Mouse (Mus musculus) neural tube, embryonic 11.5 days (tissue): ENCODE data around the gene Daam2. TPM values are rescaled to one million over a fixed set of nuclear protein-coding genes. Genes with fewer than 3 reads are reported as not detected.

Source experiments
- ATAC-seq: fragments of 200-750 bp; cut with Nextera tagmentation; 2 replicates; pipeline ENCODE4 v1.8.0; 2017; ENCODE audit warnings: moderate number of reproducible peaks, mild to moderate bottlenecking, moderate TSS enrichment, moderate library complexity; ENCODE audit not compliant: insufficient read depth, low FRiP score, low TSS enrichment
- DNase-seq: peaks from one replicate; pipeline ENCODE4 v3.0.0-alpha.2; 2015; ENCODE audit warnings: low spot score
- H3K27ac ChIP-seq: fragments of 300-500 bp; sonication (generic); 2 replicates; pipeline ENCODE4 v1.5.1; 2014; ENCODE audit warnings: low read depth, mild to moderate bottlenecking, low read length
- H3K27me3 ChIP-seq: fragments of 300-500 bp; sonication (generic); 2 replicates; pipeline ENCODE4 v1.6.1; 2014; ENCODE audit warnings: mild to moderate bottlenecking, low read length, mixed read lengths; ENCODE audit not compliant: control insufficient read depth, insufficient read depth
- H3K36me3 ChIP-seq: fragments of 300-500 bp; sonication (generic); 2 replicates; pipeline ENCODE4 v1.6.1; 2014; ENCODE audit warnings: mild to moderate bottlenecking, low read length, moderate library complexity, mixed read lengths; ENCODE audit not compliant: control insufficient read depth, insufficient read depth
- H3K4me1 ChIP-seq: fragments of 300-500 bp; sonication (generic); 2 replicates; pipeline ENCODE4 v1.6.1; 2014; ENCODE audit warnings: low read length, mixed read lengths; ENCODE audit not compliant: control insufficient read depth, insufficient read depth
- H3K4me2 ChIP-seq: fragments of 300-500 bp; sonication (generic); 2 replicates; pipeline ENCODE4 v1.6.1; 2014; ENCODE audit warnings: low read depth, mild to moderate bottlenecking, moderate library complexity
- H3K4me3 ChIP-seq: fragments of 300-500 bp; sonication (generic); 2 replicates; pipeline ENCODE4 v1.5.1; 2014; ENCODE audit warnings: low read depth, low read length
- H3K9ac ChIP-seq: fragments of 300-500 bp; sonication (generic); 2 replicates; pipeline ENCODE4 v1.6.1; 2014; ENCODE audit warnings: mild to moderate bottlenecking, low read length
- H3K9me3 ChIP-seq: fragments of 300-500 bp; sonication (generic); 2 replicates; pipeline ENCODE4 v1.6.1; 2016; ENCODE audit warnings: low read length; ENCODE audit not compliant: control insufficient read depth
- WGBS: fragments of 180-500 bp; shearing (Covaris S2); extraction: QIAGEN DNeasy Blood & Tissue Kit; methylation state at CpG from one replicate; pipeline ENCODE4 v1.1.7; 2014; 5-methylcytosine and 5-hydroxymethylcytosine counted together
- polyA plus RNA-seq: library from polyadenylated mRNA; unstranded; fragments of >200 nt; fragmentation: Nextera tagmentation; extraction: Ambion mirVana; gene quantifications from 2 replicates; pipeline ENCODE4 v1.2.1, GENCODE M21; 2014

Daam2 gene
- polyA plus RNA-seq, 1 experiment from 2014 or later: 5.3 TPM

DNA sequence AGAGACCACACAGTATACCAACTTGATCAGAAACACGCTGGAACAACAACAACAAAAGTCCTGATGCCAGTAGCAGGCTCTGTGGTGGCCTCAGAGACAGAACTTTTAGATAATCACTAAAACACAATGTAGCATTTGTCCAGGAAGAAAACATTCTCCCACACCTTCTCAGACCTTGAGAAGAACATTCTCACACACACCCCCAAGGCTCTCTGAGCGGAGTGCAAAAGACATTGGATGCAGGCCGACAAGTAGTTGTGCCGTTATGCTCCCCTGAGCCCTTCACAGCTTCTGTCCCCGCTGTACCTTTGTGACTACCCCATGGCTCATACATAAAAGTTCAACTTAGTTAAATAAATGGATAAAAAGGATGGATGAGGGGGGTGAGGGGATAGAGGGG, 37.6 kb downstream of the Daam2 start:
- no peaks in the 10 kb centered on the region for H3K4me1 ChIP-seq
- H3K36me3 ChIP-seq: no peaks in the 10 kb centered on the region; the same call in 1 of the 2 replicates
- no peaks in the 10 kb centered on the region for H3K27me3 ChIP-seq
- no peak for DNase-seq
- H3K9ac ChIP-seq: no peak overlapping the region
- no peaks in the 10 kb centered on the region for H3K9me3 ChIP-seq
- WGBS: 88% methylated on average over 5 of the region's 5 CpGs
- no peak overlapping the region for H3K4me3 ChIP-seq
- H3K27ac ChIP-seq: no peak overlapping the region
- no peak for ATAC-seq
- H3K4me2 ChIP-seq: no peak overlapping the region

DNA sequence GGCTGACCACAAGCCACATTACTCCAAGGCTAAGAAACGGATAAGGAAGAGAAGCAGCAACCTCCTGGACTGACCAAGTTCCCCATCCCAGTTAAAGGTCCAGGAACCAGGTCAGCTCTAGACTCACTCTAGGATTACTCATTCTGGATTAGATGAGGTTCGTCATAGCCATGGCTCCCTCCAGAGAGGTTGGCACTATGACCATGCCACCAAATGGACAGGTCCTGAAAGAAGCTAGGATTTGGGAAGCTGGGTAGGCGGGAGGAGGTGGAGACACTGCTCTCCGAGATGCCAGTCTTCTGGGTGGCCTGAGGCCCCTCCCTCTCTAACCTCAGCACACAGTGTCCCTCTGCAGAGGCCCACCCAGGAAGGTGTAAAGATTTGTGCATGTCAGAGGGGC, 38.2 kb downstream of the Daam2 start:
- no peaks in the 10 kb centered on the region for H3K9me3 ChIP-seq
- no peaks in the 10 kb centered on the region; the same call in 1 of the 2 replicates for H3K36me3 ChIP-seq
- no peak overlapping the region for H3K4me3 ChIP-seq
- DNase-seq (no peak), ATAC-seq (no peak)
- WGBS: 85% methylated on average over 4 of the region's 4 CpGs
- H3K4me1 ChIP-seq: no peaks in the 10 kb centered on the region
- no peak overlapping the region for H3K4me2 ChIP-seq
- H3K27ac ChIP-seq: no peak overlapping the region
- no peak overlapping the region for H3K9ac ChIP-seq
- H3K27me3 ChIP-seq: no peaks in the 10 kb centered on the region

DNA sequence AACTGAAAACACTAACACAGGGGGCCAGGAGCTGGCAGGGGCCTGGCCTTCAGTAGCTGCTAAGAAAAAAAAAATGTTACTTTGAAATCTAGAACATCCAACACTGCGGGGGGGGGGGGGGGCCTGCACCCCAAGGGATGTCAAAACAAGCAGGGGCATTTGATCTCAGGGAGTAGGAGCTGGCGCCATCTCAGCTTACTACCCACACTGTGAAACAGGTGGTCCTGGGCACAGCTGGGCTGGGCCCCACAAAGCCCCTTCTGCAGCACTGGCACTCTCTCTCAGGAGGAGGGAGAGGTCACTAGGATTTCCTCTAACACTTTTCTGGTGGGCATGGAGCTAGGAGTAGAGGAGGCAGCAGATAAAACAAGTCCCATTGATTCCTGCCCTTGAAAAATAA, 39.6 kb downstream of the Daam2 start:
- no peak for ATAC-seq
- no peak for DNase-seq
- Histone ChIP-seq H3K4me1 (no peaks in the 10 kb centered on the region), H3K9me3 (no peaks in the 10 kb centered on the region), H3K36me3 (no peaks in the 10 kb centered on the region; the same call in 1 of the 2 replicates), H3K27ac (no peak overlapping the region), H3K4me3 (no peak overlapping the region), H3K9ac (no peak overlapping the region), H3K4me2 (no peak overlapping the region), H3K27me3 (no peaks in the 10 kb centered on the region)
- 38% methylated on average over 2 of the region's 2 CpGs for WGBS

DNA sequence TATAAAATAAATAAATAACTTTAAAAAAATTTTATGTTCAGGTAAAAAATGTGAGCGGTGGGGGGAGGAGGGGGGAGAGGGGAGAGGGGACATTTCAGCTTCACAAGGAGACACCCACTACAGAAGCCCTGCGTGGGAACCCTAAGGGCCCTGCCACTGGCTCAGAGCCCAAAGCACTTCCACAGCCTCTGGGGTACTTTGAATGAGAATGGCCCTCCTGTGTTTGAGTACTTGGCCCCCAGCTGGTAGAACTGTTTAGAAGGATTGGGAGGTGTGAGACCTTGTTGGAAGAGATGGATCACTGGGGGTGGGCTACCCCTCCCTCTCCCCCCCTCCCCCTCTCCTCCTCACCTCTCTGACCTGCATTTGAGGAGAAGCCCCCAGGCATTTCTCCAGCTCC, 41.7 kb downstream of the Daam2 start:
- H3K27me3 ChIP-seq: no peaks in the 10 kb centered on the region
- ATAC-seq: no peak
- no peak for DNase-seq
- no peak overlapping the region for H3K27ac ChIP-seq
- H3K4me2 ChIP-seq: no peak overlapping the region
- H3K36me3 ChIP-seq: no peaks in the 10 kb centered on the region
- no peak overlapping the region for H3K9ac ChIP-seq
- WGBS: 39% methylated on average over 2 of the region's 2 CpGs
- no peak overlapping the region for H3K4me3 ChIP-seq
- H3K9me3 ChIP-seq: no peaks in the 10 kb centered on the region
- H3K4me1 ChIP-seq: no peaks in the 10 kb centered on the region

DNA sequence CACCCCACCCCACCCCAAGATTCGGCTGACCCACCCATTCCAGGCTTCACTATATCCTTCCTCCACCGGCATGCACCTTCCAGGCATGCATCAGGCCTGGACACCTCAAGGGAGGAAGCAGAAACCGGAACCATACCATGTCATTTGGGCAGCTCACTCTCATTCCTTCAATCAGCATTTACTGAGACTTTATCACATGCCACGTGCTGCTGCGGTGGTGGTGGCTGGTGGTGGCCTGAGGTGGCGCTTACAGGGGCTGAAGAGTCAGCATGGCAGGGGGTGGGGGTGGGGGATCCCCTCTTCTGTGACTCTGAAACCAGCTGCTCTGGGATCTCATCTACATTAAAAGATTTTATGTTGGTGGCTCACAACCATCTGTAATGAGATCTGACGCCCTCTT, 42.1 kb downstream of the Daam2 start:
- H3K4me1 ChIP-seq: no peaks in the 10 kb centered on the region
- 68% methylated on average over 7 of the region's 7 CpGs for whole genome bisulfite sequencing
- H3K9me3 ChIP-seq: no peaks in the 10 kb centered on the region
- H3K36me3 ChIP-seq: no peaks in the 10 kb centered on the region
- ATAC-seq: no peak
- H3K27ac ChIP-seq: no peak overlapping the region
- H3K4me2 ChIP-seq: no peak overlapping the region
- H3K4me3 ChIP-seq: no peak overlapping the region
- no peaks in the 10 kb centered on the region for H3K27me3 ChIP-seq
- no peak for DNase-seq
- H3K9ac ChIP-seq: no peak overlapping the region

DNA sequence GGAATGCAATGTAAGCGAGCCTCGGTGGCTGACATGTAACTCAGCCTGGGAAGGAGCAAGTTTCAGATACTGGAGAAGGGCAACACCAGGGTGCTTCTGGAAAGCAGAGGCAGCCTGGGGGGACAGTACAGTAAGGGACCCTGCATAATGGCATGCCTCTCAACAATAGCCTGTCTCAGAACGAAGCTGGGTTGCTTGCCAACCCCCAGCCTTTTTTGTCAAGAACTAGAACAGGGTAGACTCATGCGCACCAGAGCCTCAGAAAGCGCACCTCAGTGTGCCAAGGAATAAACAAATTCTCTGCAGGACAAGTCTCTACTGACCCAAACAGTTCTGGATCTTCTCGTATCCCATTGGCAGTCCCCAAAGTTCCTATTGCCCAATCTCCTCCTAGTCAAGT, 43.5 kb downstream of the Daam2 start:
- ATAC-seq (no peak), DNase-seq (no peak)
- H3K9me3 ChIP-seq: no peaks in the 10 kb centered on the region
- no peaks in the 10 kb centered on the region for H3K27me3 ChIP-seq
- H3K4me2 ChIP-seq: no peak overlapping the region
- H3K36me3 ChIP-seq: no peaks in the 10 kb centered on the region
- no peak overlapping the region for H3K4me3 ChIP-seq
- H3K9ac ChIP-seq: no peak overlapping the region
- 82% methylated on average over 6 of the region's 6 CpGs for WGBS
- no peaks in the 10 kb centered on the region for H3K4me1 ChIP-seq
- no peak overlapping the region for H3K27ac ChIP-seq

DNA sequence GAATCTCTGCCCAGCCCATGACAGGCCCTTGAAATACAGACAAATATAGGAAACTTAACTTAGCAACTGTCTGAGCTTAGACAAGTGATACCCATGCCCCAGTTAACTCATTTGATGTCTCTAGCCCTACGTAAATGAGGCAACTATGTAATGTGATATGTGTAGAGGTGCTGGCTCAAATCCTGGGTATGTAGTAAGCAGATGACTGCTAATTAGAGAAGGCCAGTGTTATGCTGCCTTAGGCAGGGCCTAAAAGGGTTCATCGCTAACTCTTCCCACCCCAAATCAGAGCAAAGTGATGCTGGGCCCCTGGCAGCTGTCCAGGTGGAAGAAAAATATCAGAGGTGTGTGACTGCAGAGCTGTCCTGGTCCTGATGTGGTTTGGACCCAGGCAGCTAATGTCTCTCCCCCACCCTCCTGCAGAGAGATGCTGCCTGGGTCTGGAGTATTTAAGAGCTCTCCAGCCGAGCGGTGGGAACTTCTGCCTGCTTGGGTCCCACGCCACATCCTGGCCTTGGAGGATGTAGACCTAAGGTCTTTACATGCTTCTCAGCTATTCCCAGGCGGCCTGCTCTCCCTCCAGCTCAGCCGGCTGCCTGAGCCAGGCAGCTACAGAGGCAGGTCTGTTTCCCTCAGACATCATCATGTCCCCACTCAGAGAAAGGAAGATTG, 44.4 kb downstream of the Daam2 start:
- DNase-seq (no peak), ATAC-seq (no peak)
- WGBS: 83% methylated on average over 7 of the region's 7 CpGs
- H3K4me3 ChIP-seq: no peak overlapping the region
- no peak overlapping the region for H3K9ac ChIP-seq
- no peaks in the 10 kb centered on the region for H3K4me1 ChIP-seq
- H3K27ac ChIP-seq: no peak overlapping the region
- H3K9me3 ChIP-seq: no peaks in the 10 kb centered on the region
- no peak overlapping the region for H3K4me2 ChIP-seq
- no peaks in the 10 kb centered on the region for H3K36me3 ChIP-seq
- H3K27me3 ChIP-seq: no peaks in the 10 kb centered on the region

DNA sequence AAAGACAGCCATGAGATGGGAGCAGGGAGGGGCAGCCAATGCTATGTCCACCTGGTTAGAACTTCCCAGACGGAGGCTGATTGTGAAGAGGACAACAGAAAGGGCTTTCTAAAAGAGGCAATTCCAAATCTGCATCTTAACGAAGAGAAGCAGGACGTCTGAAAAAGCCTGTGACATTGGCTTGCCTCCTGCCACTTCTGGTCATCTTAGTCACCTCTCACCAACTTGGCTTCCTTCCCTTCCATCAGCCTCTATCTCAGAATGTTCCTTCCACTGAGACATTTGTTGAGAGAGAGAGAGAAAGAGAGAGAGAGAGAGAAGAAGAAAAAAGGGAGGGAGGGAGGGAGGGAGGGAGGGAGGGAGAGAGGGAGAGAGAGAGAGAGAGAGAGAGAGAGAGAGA, 47.1 kb downstream of the Daam2 start:
- ATAC-seq: no peak
- 79% methylated on average over 3 of the region's 3 CpGs for WGBS
- Histone ChIP-seq H3K27me3 (no peaks in the 10 kb centered on the region), H3K27ac (no peak overlapping the region), H3K4me3 (no peak overlapping the region), H3K36me3 (no peaks in the 10 kb centered on the region), H3K9me3 (no peaks in the 10 kb centered on the region), H3K4me2 (no peak overlapping the region), H3K9ac (no peak overlapping the region), H3K4me1 (no peaks in the 10 kb centered on the region)
- DNase-seq: no peak

DNA sequence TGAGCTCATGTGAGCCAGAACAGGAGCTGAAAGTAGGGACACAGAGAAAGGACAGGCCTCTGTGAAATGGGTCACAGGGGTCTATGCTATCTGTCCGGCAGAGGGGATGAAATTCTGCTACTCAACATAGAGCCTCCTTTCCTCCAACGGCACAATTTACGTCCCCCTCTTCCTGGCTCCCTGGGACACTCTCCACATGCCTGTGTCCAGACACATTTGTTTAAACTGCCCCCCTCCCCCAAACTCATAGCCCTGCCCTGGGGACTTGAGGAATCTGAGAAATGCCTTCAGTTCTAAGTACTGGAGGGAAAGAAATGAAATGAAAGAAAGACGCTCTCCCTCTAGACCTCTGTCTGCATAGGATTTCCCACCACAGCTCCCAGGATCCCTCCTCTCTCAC, 48.5 kb downstream of the Daam2 start:
- WGBS: 47% methylated on average over 4 of the region's 4 CpGs
- no peaks in the 10 kb centered on the region for H3K36me3 ChIP-seq
- H3K27me3 ChIP-seq: no peaks in the 10 kb centered on the region
- H3K4me2 ChIP-seq: no peak overlapping the region
- ATAC-seq (no peak), DNase-seq (no peak)
- no peak overlapping the region for H3K9ac ChIP-seq
- no peaks in the 10 kb centered on the region for H3K4me1 ChIP-seq
- H3K9me3 ChIP-seq: no peaks in the 10 kb centered on the region
- H3K4me3 ChIP-seq: no peak overlapping the region
- no peak overlapping the region for H3K27ac ChIP-seq
